Mouse (Mus musculus): ENCODE measurements at regions not wholly inside any gene's neighbourhood (a gene's known extent, or its start where the extent isn't known, plus 50 kb on each side); places are given as distances from the start of the nearest gene placed in this dataset.

DNA sequence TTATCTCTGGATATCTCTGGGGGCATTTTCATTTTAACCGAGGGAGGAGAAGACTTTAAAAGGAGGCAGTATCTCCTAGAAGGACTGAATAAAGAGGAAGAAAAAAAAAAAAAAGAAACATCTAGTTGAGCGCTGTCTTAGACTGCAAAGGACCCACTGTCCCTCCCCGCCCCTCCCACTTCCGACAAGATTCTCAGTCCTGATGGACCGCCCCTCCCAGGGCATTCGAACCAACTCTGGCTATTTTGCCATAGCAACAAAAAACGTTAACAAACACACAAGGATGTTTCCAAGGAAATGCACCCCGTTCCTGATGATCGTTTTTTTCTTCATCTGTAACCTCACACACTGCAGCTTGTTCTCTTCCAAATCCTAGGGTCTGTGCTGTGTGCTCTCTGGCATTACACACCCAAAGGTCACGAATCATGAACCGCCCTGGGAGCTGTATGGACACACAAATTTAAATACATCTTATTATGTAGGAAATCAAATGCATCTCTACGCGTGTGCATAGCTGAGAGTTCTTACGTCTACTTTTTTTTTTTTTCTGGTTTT is 75.8 kb downstream of the Rnd3 start:
- intact Hi-C loops (cut with DNase I): no loop called here
- no peak for DNase-seq (ENCODE audit: low spot score)

DNA sequence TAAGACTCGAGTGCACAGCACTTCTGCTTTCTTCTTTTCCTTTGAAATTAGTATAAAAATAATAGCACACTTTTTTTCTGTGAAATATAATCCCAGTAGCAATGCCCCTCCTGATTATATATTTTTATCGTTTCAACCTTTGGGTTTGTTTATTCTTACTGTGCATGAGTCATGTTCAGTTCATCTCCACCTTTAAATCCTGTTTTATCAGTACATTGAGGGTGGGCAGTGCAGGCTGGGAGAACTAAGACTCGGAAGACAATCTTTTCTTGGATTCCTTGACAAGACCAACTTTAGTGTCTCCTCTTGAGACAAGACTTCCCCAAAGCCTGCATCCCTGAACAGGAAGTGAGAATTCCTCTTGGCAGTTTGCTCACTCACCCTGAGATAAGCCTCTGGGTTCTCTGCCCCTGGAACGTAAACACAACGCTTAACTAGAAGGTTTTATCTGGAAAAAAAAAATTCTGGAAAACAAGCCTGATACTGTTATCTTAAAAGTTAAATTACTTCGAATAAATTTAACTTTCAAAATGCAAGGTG is 76.5 kb downstream of the Rnd3 start:
- intact Hi-C loops (cut with DNase I): no loop called here
- DNase-seq (ENCODE audit: low spot score): no peak

GRCm38 (mm10) chr2:51070902-51071301 is 78.0 kb downstream of the Rnd3 start:
- no peak for DNase-seq (ENCODE audit: low spot score)
- intact Hi-C loops (cut with DNase I): no loop called here

DNA sequence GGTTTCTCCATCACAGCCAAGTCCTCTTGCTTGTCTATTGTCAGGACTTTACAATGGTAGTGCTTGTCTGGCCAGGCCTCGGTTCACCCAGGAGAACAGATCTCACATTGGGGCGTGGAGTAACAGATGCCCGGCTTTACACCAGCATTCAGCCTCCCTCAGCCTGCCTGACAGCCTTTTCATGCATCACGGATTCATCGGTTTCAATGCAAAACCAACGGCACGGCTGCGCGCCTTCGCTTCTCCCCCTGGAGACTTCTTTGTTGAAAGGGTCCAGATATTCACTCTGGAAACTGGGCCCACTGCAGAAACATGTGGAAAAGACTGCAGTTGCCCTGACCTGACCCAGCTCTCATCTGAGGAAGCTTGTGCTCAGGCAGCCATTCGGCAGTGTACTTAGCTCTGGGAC is 82.5 kb downstream of the Rnd3 start:
- intact Hi-C loops (cut with DNase I): no loop called here
- no peak for DNase-seq (ENCODE audit: low spot score)

DNA sequence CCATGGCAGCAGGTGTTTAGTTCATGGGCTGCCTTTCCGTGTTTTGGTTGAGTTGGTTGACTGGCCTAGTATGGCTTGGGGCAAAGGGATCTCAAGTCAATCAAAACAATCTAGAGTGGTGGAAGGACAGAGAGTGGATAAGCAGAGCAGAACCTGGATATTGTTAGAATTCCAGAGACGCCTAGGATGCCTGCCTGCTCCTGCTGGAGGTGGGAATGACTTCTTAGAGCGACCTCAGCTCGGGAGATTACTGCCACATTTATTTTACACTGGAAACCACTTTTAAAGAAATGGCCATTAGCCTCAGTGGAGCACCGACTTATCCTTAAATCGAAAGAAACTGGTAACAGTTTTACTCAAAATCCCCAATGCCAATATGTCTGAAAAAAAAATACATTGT is 83.1 kb downstream of the Rnd3 start:
- DNase-seq (ENCODE audit: low spot score): no peak
- intact Hi-C loops (cut with DNase I): no loop called here

- no peak for DNase-seq (ENCODE audit: low spot score)
- intact Hi-C loops (cut with DNase I): no loop called here
Measured at GRCm38 (mm10) chr2:51064821-51065220, 84.1 kb downstream of the Rnd3 start.

DNA sequence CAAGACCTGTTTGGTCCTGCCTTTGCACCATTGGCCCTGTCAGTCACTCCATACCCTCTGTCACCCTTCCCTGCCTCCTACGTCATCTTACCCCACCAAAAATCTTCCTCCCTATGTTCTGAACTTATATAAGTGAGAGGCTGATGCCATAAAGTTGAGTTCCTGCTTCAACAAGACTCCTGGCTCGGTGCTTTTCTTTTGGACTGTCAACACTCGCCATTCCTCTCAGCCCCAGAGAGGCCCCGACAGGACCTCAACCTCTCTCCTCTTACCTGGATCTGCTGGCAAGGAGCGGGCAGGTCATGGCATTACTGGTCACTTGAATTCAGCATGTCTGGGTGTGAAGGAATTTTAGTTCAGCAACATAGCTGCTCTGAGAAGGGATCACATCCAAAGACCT is 86.9 kb downstream of the Rnd3 start:
- DNase-seq (ENCODE audit: low spot score): no peak
- intact Hi-C loops (cut with DNase I): no loop called here

- intact Hi-C loops (cut with DNase I): no loop called here
- DNase-seq (ENCODE audit: low spot score): no peak
Measured at GRCm38 (mm10) chr2:51058158-51058557, 90.8 kb downstream of the Rnd3 start.

DNA sequence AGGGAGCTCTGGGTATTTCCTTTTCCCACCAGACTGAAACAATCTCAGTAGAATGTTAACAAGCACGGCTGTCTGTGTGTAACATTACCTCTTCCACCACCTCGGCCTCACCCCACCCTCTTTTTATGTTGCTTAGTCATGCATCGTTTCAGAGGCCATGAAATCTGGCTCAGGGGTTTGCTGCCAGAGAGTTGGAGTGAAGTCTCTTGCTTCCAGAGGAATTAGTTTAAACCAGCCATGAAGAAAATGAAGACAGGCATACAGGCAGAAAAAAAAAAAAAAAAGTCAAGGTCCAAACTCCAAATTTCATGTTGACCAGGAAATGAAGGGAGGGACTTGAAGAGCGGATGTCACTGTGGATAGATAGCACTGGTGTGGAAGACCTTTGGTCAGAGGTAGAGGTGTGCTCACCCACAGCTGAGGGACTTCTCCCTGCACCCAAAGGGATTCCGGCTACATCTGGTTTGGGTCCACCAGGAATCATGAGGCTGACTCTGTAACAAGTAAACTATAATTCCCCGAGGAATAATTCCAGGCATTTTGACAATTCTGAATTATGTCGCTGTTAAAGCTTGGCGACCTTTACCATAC is 92.7 kb downstream of the Rnd3 start:
- DNase-seq (ENCODE audit: low spot score): no peak
- intact Hi-C loops (cut with DNase I): no loop called here

- intact Hi-C loops (cut with DNase I): no loop called here
- no peak for DNase-seq (ENCODE audit: low spot score)
Measured at GRCm38 (mm10) chr2:51055339-51055738, 93.6 kb downstream of the Rnd3 start.

GRCm38 (mm10) chr2:51049834-51050170 is 99.1 kb downstream of the Rnd3 start:
- DNase-seq (ENCODE audit: low spot score): no peak

GRCm38 (mm10) chr2:51049101-51049833 is 99.6 kb downstream of the Rnd3 start:
- no peak for DNase-seq (ENCODE audit: low spot score)
- intact Hi-C loops (cut with DNase I): no loop called here

More at GRCm38 (mm10) chr2:51049834-51050170, 99.1 kb downstream of the Rnd3 start:
- intact Hi-C loops (cut with DNase I): no loop called here

DNA sequence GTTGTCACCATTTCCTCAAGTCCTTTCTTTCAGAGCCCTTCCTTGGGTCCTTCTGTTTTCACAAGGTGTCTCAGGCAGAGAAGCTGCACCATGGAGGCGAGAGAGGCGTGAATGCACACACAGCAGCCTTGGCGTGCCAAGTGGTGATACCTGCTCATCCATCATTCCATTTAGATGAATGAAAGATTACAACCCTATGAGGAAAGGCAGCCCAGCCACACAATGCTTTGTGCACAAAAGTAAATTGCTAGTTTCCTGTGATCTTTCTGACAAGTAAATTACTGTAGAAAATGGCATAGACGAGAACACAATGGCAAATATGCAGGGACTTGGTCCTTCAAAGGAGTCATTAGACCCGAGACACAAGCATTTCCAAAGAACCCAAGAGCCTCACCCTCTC is 101.4 kb downstream of the Rnd3 start:
- DNase-seq (ENCODE audit: low spot score): no peak
- intact Hi-C loops (cut with DNase I): no loop called here

- no peak for DNase-seq (ENCODE audit: low spot score)
- intact Hi-C loops (cut with DNase I): no loop called here
Measured at GRCm38 (mm10) chr2:51045626-51046025, 103.3 kb downstream of the Rnd3 start.

DNA sequence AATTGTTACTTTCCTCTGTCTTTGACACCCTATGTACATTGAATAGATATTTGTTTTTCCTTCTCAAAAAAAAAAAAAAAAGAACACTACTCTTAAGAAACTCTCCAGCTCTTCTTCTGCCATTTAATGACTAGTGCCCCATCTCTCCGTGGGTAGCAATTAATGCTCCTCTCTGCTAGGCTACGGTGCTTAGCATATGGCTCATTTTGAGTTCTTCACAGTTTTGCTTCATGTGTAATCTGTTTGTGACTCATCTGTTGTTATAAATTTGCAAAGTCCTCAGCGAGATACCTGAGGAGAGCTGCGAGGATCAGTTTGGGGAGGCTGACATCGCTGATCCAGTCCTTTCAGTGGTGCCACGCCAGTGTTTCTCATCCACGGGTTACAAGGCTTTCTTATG is 107.8 kb downstream of the Rnd3 start:
- intact Hi-C loops (cut with DNase I): no loop called here

DNA sequence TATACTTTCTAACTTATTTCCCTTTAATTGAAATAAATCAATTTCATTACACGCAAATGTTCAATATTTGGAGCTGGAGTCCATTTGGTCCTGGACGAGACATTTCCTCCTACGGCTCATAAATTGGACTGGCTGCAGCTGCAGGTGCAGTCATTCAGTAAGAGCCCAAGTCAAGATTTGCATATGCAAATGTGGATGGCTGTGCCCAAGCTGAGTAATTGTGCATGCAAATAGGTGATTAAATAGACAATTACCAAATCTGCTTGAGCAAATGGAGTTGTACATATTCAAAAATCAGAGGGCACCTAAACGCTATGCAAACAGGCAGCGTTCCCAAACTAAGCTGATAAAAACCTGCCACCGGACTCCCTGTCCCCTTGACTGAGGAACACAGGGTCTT is 110.2 kb downstream of the Rnd3 start:
- DNase-seq (ENCODE audit: low spot score): no peak
- intact Hi-C loops (cut with DNase I): no loop called here

More for the DNA sequence above, 107.8 kb downstream of the Rnd3 start:
- DNase-seq (ENCODE audit: low spot score): no peak

DNA sequence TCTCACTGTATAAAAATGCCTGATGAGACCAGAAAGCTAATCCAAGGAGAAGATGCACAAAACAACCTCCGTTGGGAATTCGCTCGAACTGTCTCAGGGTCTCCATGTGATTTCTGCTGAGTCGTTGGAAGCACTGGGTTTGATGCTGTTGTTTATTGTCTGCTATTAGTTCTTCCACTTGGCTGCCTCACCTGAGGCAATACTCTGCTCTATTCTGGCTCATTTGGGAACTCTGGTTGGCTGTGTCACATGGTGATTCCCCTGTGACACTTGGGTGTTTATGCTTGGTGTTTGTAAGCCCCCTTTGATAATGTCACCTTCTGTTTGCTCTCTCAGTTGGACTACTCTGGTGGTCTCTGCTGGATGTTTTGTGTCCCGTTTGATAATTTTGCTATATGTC is 111.9 kb downstream of the Rnd3 start:
- intact Hi-C loops (cut with DNase I): no loop called here
- no peak for DNase-seq (ENCODE audit: low spot score)

GRCm38 (mm10) chr2:51036190-51036755 is 112.6 kb downstream of the Rnd3 start:
- no peak for DNase-seq (ENCODE audit: low spot score)
- intact Hi-C loops (cut with DNase I): no loop called here

- intact Hi-C loops (cut with DNase I): no loop called here
- DNase-seq (ENCODE audit: low spot score): no peak
Measured at GRCm38 (mm10) chr2:51033881-51034280, 115.0 kb downstream of the Rnd3 start.

DNA sequence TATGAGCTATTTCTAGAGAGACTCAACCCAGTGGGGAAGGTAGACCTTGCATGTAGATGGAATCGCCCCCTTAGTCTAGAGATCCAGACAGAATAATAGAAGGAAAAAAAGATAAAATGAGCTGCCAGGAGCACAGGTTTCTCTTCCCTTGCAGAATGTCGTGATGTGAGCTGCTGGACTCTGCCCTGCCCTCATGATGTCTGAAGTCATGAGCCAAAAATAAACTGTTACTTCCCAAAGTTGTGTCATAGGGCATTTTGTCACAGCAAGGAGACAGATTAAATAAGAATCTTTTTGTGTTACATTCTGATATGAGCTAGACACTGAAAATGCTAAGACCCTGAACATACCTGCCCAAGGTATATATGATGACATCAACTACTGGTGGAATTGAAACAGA is 126.4 kb downstream of the Rnd3 start:
- intact Hi-C loops (cut with DNase I): no loop called here
- no peak for DNase-seq (ENCODE audit: low spot score)

DNA sequence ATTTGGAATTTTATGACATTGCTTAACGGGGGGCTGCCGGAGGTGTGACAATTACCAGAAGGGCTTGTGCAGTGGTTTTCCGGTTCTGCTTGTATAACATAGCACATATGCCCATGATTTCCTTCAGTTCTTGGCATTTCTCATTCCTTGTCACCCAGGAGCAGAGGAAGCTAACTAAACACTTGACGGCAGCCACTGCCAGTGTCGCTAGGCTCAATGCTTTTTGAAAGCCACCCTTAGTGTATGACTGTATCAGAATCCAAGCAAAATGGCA is 132.8 kb downstream of the Rnd3 start:
- intact Hi-C loops (cut with DNase I): no loop called here
- no peak for DNase-seq (ENCODE audit: low spot score)

Data from heart, postnatal 25 days (tissue).